Mouse (Mus musculus) embryonic facial prominence, embryonic 15.5 days (tissue): ENCODE measurements around the gene Rasal2. TPM values are rescaled to one million over a fixed set of nuclear protein-coding genes. Genes with fewer than 3 reads are reported as not detected.

Experiments used
- ATAC-seq: fragments of 200-750 bp; cut with Nextera tagmentation; 2 replicates; pipeline ENCODE4 v1.8.0; 2017; ENCODE audit warnings: low read depth, moderate TSS enrichment; ENCODE audit not compliant: insufficient number of reproducible peaks, low FRiP score, low TSS enrichment
- H3K27ac ChIP-seq: fragments of 300-500 bp; sonication (generic); replicated peaks from 2 replicates; pipeline ENCODE4 v1.5.1; 2015; ENCODE audit warnings: mild to moderate bottlenecking, inconsistent platforms
- H3K27me3 ChIP-seq: fragments of 300-500 bp; sonication (generic); 2 replicates; pipeline ENCODE4 v1.6.1; 2015; ENCODE audit warnings: inconsistent platforms
- H3K36me3 ChIP-seq: fragments of 300-500 bp; sonication (generic); 2 replicates; pipeline ENCODE4 v1.6.1; 2015; ENCODE audit warnings: mild to moderate bottlenecking, inconsistent platforms
- H3K4me1 ChIP-seq: fragments of 300-500 bp; sonication (generic); 2 replicates; pipeline ENCODE4 v1.6.1; 2015; ENCODE audit warnings: inconsistent platforms
- H3K4me2 ChIP-seq: fragments of 300-500 bp; sonication (generic); replicated peaks from 2 replicates; pipeline ENCODE4 v1.6.1; 2015; ENCODE audit warnings: mild to moderate bottlenecking, inconsistent platforms
- H3K4me3 ChIP-seq: fragments of 300-500 bp; sonication (generic); replicated peaks from 2 replicates; pipeline ENCODE4 v1.5.1; 2015; ENCODE audit warnings: mild to moderate bottlenecking, inconsistent platforms
- H3K9ac ChIP-seq: fragments of 300-500 bp; sonication (generic); 2 replicates; pipeline ENCODE4 v1.6.1; 2015; ENCODE audit warnings: inconsistent platforms
- H3K9me3 ChIP-seq: fragments of 300-500 bp; sonication (generic); replicated peaks from 2 replicates; pipeline ENCODE4 v1.6.1; 2016; ENCODE audit warnings: inconsistent platforms
- WGBS: fragments of 180-500 bp; shearing (Covaris S2); methylation state at CpG from one replicate; pipeline ENCODE4 v1.1.7; 2015; 5-methylcytosine and 5-hydroxymethylcytosine counted together
- polyA plus RNA-seq: library from polyadenylated mRNA; unstranded; fragments of >200 nt; fragmentation: Nextera tagmentation; extraction: Ambion mirVana; gene quantifications from 2 replicates; pipeline ENCODE4 v1.2.1, GENCODE M21; 2015

Gene Rasal2
- polyA plus RNA-seq, 1 experiment from 2014 or later: 16.8 TPM

DNA sequence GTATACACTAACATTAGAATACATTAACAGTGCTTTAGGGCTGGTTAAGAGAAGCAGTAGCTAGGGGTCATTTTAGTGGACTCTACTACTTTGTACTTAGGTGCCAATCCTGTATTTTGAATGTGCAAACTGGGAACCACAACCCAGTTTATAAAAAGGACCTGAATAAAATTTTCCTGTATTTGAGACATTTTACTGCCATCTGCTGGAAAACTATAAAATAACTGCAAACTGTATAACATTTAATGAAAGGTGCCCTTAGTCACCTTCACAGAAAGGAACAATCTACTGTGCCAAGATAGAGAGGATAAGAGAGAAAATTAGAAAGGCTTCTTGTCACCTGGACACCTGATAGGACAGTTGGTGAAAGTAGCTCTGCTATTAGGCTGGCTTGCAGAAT, 131.6 kb downstream of the Rasal2 start:
- Histone ChIP-seq H3K36me3 (no peaks in the 10 kb centered on the region), H3K27me3 (no peaks in the 10 kb centered on the region), H3K9ac (no peak overlapping the region), H3K9me3 (no peaks in the 10 kb centered on the region), H3K4me2 (no peak overlapping the region), H3K4me3 (no peak overlapping the region), H3K27ac (no peak overlapping the region), H3K4me1 (no peaks in the 10 kb centered on the region)
- no peak for ATAC-seq

DNA sequence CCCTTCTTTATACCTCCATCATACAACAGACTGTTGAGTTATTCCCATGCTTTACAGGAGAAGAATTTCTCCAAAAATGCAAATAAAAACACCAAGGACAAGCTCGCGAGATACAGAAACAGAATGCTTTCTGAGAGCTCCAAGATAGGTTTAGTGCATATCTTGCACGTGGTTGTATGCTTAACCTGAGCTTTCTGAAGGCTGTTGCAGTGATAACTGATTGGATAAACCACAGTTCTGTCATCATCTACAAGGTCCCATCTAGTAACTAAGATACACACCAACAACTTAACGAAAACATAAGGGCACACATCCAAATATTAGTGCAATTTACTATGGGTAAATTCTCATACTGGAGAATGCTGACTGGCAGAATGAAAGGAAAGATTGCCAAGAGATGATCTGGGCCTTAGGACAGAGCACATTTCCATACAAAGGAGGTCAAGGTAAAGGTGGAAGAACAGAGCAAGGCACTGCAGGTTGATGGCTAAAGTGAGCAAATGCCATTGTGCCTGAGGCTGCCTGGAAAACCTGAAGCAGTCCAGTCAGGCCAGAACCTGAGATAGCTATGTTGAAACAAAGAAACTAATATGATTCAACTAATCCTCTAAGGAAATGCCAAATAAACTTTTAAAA, 136.6 kb downstream of the Rasal2 start:
- Histone ChIP-seq H3K9me3 (no peaks in the 10 kb centered on the region), H3K9ac (no peak overlapping the region), H3K36me3 (no peaks in the 10 kb centered on the region), H3K27ac (no peak overlapping the region), H3K4me1 (no peaks in the 10 kb centered on the region), H3K27me3 (no peaks in the 10 kb centered on the region), H3K4me2 (no peak overlapping the region), H3K4me3 (no peak overlapping the region)
- no peak for ATAC-seq
- 78% methylated on average over 4 of the region's 4 CpGs for WGBS

DNA sequence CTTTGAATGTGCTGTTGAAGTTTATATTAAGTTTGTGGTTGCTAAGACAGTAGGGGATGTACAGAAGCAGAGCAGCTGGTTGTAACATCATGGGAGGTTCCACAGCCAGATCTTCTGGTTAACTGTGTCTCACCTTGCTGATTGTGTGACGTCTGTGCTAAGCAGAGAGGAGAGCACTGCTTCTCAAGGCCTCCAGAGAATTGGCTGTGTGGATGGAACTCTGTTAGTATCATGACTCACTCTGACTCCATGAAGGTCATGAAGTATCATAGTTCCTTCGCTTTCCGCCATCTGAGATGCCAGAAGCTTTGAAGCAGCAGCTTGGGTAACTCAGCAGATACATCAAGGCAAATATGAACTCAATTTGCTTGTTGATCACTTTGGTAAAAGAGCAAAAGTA, 144.5 kb downstream of the Rasal2 start:
- Histone ChIP-seq H3K4me3 (no peak overlapping the region), H3K4me1 (no peaks in the 10 kb centered on the region), H3K4me2 (no peak overlapping the region), H3K27me3 (no peaks in the 10 kb centered on the region), H3K27ac (no peak overlapping the region), H3K9ac (no peak overlapping the region), H3K9me3 (no peaks in the 10 kb centered on the region), H3K36me3 (no peaks in the 10 kb centered on the region)
- WGBS: 85% methylated on average over 3 of the region's 3 CpGs
- no peak for ATAC-seq

DNA sequence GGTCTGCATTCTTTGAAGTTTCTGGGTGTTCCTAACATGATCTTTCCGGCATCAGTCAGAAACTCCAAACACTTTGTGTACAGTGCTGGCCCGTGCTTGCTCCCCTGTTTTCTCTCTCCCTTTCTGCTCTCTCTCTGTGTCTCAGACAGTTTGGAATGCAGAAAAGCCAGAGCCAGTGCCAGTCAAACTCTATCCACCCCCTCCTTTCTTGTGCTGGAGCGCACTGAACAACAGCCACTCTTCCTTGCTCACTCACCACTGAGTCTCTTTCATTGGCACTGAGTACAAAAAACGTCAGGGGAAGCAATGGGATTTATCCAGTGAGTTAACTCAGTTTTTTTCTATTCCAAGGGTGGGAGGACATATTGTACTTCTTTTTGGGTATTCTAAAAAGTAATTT, 155.8 kb downstream of the Rasal2 start:
- no peak overlapping the region for H3K9ac ChIP-seq
- no peak overlapping the region; the same call in 1 of the 2 replicates for H3K27ac ChIP-seq
- no peaks in the 10 kb centered on the region for H3K36me3 ChIP-seq
- no peak overlapping the region for H3K4me3 ChIP-seq
- ATAC-seq: no peak
- H3K9me3 ChIP-seq: no peaks in the 10 kb centered on the region
- H3K27me3 ChIP-seq: no peaks in the 10 kb centered on the region
- 16% methylated on average over 4 of the region's 4 CpGs for WGBS
- no peaks in the 10 kb centered on the region; the same call in 1 of the 2 replicates for H3K4me1 ChIP-seq
- H3K4me2 ChIP-seq: no peak overlapping the region

DNA sequence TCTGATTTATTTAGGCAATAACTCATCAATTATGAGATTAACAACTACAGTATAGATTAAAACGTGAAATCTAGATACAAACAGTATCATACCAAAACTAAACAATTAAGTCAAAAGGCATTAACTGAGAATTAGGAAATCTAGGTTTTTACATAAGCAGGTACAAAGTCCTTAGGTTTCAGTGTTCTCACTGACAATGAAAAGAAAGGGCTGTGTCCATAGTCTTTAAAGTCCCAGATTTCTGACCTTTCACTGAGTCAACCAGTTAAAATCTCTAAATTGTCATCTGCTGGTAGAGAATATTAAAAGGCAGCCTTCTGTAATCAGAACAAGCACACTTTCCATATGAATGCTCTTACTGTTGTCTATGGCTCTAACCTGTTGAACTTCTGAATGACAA, 156.6 kb downstream of the Rasal2 start:
- Histone ChIP-seq H3K27ac (no peak overlapping the region), H3K4me2 (no peak overlapping the region), H3K27me3 (no peaks in the 10 kb centered on the region), H3K4me1 (no peaks in the 10 kb centered on the region; the same call in 1 of the 2 replicates), H3K9ac (no peak overlapping the region), H3K4me3 (no peak overlapping the region), H3K9me3 (no peaks in the 10 kb centered on the region), H3K36me3 (no peaks in the 10 kb centered on the region)
- ATAC-seq: no peak
- WGBS: 78% methylated on average over 1 of the region's 1 CpGs

DNA sequence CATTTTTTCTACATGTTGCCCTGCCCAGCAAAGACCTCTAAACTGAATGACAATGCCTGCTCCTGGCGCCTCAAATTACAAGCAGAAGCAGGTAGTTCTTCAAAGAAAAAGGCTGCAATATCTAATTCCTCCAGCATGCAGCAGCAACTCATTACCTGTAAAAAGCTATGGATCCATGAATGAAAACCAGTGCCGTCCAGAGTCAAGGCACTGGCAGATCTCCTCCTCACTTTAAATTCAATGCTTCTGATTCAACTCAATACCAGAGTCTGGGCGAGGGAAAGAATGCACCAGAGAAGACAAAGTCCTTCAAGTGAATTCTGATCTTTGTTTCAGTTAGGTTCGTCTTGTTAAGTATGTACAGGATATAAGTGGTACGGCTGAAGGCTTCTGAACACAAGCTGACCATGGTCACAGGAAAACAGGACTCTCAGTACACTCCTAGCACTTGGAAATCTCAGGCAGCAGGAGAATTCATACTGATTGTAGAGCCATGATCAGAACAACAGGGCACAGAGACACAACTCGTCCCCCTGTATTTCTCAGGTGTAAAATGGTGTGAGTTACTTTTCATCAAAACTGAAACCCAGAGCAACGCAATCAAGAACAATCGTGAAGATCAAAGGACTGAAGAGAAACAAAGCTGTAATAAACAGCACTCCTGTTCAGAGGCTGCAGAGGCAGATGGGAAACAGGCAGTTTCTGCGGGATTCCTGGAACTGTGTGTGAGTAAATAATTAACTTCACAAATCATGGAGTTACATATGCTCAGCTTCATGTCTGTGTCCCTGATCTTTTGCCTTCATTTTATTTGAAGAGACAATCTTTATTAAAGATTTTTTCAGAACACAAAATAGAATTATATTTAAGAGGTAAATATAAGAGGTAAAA, 158.6 kb downstream of the Rasal2 start:
- no peak for ATAC-seq
- H3K36me3 ChIP-seq: no peaks in the 10 kb centered on the region
- 59% methylated on average over 9 of the region's 9 CpGs for WGBS
- H3K27ac ChIP-seq: no peak overlapping the region
- no peak overlapping the region for H3K4me2 ChIP-seq
- H3K4me1 ChIP-seq: no peaks in the 10 kb centered on the region; the same call in 1 of the 2 replicates
- H3K27me3 ChIP-seq: no peaks in the 10 kb centered on the region
- no peak overlapping the region for H3K9ac ChIP-seq
- H3K9me3 ChIP-seq: no peaks in the 10 kb centered on the region
- no peak overlapping the region for H3K4me3 ChIP-seq

DNA sequence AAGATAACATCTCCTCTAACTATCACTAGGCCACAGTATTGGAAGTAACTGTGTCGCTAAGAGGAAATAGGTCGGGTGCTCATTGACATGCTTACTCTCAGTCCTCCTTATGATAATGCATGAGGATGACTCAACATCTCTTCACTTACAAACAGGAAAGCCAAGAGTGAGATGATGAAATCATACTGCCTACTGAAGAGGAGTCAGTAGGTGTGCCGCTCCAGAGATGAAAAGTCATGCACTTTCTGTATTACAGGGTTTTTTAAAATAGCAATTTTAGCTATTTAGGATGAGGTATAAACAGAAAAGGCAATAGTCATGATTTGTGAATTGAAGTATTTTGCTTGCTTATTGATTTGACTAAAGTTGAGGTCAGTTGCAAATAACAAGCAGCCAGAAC, 164.3 kb downstream of the Rasal2 start:
- ATAC-seq: no peak
- no peak overlapping the region for H3K4me3 ChIP-seq
- WGBS: 76% methylated on average over 3 of the region's 3 CpGs
- H3K4me2 ChIP-seq: no peak overlapping the region
- H3K9me3 ChIP-seq: no peaks in the 10 kb centered on the region
- H3K27ac ChIP-seq: no peak overlapping the region
- no peaks in the 10 kb centered on the region for H3K4me1 ChIP-seq
- no peaks in the 10 kb centered on the region for H3K27me3 ChIP-seq
- H3K36me3 ChIP-seq: no peaks in the 10 kb centered on the region
- no peak overlapping the region for H3K9ac ChIP-seq

DNA sequence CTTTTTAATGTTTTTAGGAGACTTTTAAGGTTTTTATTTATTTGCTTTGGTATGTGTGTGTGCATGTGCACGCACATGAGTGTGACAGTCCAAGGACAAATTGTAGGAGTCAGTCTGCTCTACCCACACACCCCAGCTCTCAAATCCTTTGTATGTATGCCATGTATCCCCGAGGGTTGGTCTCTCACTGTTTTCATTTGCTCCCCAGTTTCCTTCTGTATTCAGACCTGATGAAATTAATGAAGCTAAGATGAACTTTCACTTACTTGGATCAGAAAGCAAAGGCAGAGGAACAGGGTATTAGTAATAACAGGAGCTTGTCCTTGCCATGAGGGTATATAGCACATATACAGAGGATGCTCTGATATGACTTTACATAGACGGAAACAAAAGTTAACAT, 165.1 kb downstream of the Rasal2 start:
- Histone ChIP-seq H3K27me3 (no peaks in the 10 kb centered on the region), H3K9ac (no peak overlapping the region), H3K4me2 (no peak overlapping the region), H3K9me3 (no peaks in the 10 kb centered on the region), H3K36me3 (no peaks in the 10 kb centered on the region), H3K4me1 (no peaks in the 10 kb centered on the region), H3K4me3 (no peak overlapping the region), H3K27ac (no peak overlapping the region)
- ATAC-seq: no peak
- 76% methylated on average over 3 of the region's 3 CpGs for WGBS

DNA sequence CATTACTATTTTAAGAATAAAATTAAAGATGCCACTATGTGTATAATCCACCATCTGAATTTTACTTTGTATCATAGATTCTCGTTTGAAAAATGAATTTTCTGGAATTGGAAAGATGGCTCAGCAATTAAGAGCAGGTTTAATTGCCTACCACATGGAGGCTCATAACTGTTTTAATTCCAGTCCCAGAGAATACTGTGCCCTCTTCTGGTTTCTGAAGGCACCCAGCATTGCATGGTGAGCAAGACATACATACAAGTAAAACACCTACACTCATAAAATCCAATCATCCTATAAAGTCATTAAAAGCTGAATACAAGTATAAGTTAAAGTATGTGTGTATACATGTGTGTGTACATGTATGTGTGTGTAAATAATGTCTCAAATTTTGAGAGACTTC, 165.6 kb downstream of the Rasal2 start:
- no peaks in the 10 kb centered on the region for H3K4me1 ChIP-seq
- H3K4me3 ChIP-seq: no peak overlapping the region
- no peaks in the 10 kb centered on the region for H3K27me3 ChIP-seq
- WGBS: 57% methylated on average over 1 of the region's 1 CpGs
- H3K27ac ChIP-seq: no peak overlapping the region
- H3K9ac ChIP-seq: no peak overlapping the region
- no peak overlapping the region for H3K4me2 ChIP-seq
- no peaks in the 10 kb centered on the region for H3K36me3 ChIP-seq
- H3K9me3 ChIP-seq: no peaks in the 10 kb centered on the region
- no peak for ATAC-seq

DNA sequence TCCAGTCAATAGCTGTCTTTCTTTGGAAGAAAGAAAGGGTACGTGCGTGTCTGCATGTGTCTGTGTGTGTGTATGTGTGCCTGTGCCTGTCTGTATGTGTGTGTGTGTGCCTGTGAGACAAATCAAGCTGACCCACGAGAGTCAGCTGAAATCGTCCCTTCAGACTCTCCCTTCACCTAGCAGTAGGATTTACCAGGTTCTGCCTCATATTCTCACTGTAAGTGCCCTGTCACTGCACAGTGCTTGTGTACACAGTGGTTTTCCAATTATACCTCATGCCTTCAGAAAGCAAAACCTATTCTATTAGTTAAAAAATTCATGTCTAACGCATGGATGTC, 168.0 kb downstream of the Rasal2 start:
- ATAC-seq: no peak
- Histone ChIP-seq H3K9ac (no peak overlapping the region), H3K36me3 (no peaks in the 10 kb centered on the region), H3K27ac (no peak overlapping the region), H3K4me2 (0 out of 2 replicates have a peak overlapping the region, but pooled peaks have one; percentile 10), H3K4me1 (no peaks in the 10 kb centered on the region), H3K4me3 (no peak overlapping the region), H3K9me3 (no peaks in the 10 kb centered on the region), H3K27me3 (no peaks in the 10 kb centered on the region)
- 39% methylated on average over 5 of the region's 5 CpGs for WGBS

DNA sequence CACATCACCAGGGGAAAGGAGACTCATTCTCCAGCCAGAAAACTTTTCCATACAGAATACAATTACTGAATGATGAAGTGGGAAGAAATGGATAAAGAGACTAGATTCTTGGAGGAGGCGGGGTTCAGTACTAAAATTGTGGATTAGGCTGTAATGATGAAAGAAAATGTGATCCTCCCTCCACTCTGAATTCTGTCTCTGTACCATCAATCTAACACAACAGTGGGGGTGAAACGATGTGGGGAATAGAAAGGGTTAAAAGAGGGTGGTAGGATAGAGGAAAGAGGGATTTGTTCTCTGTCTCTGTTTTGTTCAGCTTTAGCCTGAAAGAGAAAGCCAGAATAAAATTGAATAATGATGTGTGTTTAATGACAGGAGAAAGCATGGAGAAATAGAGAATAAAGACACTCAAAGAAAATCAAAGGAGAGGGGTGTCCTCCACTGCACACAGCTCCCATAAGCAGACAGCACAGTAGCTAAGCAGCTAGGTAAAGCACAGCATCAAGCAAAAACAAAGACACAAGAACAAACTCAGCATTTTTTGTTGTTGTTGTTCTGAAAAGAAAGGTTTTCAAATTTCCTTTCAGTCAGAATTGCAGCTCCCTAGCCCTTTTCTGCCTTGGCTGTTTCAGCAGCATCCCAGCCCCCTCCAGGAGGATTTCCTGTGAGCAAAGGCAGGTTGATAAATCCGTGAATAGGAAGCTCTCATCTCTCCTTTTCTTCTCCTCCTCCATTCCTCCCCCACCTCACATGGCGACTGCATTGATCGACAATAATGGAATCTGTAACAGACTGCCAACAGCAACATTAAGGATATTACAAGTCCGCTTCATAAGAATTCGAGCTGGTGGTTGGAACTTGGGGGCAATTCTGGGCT, 168.6 kb downstream of the Rasal2 start:
- H3K27ac ChIP-seq: no peak overlapping the region
- no peak overlapping the region for H3K9ac ChIP-seq
- 0 out of 2 replicates have a peak overlapping the region, but pooled peaks have one; percentile 10 for H3K4me2 ChIP-seq
- ATAC-seq: no peak
- no peak overlapping the region for H3K4me3 ChIP-seq
- no peaks in the 10 kb centered on the region for H3K4me1 ChIP-seq
- H3K9me3 ChIP-seq: no peaks in the 10 kb centered on the region
- WGBS: 40% methylated on average over 7 of the region's 7 CpGs
- no peaks in the 10 kb centered on the region for H3K27me3 ChIP-seq
- no peaks in the 10 kb centered on the region for H3K36me3 ChIP-seq
